Mouse (Mus musculus) liver, adult (tissue): ENCODE data around the gene Dpt.

Experiments
- GATA4 ChIP-seq: IDR thresholded peaks from 2 replicates; pipeline ENCODE4 v1.6.1; 2014; ENCODE audit warnings: mild to moderate bottlenecking, low read length; ENCODE audit not compliant: insufficient replicate concordance

Dpt gene

GRCm38 (mm10) chr1:164796471-164796870 is at the start of gene Dpt:
Dpt (plus strand) TSS chr1:164796644.
- no peak for TF ChIP-seq GATA4

DNA sequence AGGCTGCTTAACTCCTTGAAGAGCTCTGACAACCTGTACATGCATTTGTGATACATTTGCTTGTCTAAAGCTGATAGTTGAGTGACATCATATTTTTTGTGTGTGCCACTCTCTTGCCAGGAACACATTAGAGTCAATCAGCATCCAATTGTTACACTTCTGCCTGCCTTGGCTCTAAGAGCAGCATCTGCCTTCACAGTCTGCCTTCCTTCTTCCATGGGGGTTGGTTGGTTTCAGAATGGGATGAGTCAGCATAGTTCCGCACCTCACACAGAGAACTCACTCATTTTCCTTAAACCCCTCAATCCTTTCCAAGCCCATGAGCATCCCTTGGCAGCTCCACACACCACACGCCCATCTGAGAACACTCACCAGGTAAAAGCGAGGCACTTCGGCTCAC is 42.7 kb upstream of the Dpt start:
- no peak for TF ChIP-seq GATA4

DNA sequence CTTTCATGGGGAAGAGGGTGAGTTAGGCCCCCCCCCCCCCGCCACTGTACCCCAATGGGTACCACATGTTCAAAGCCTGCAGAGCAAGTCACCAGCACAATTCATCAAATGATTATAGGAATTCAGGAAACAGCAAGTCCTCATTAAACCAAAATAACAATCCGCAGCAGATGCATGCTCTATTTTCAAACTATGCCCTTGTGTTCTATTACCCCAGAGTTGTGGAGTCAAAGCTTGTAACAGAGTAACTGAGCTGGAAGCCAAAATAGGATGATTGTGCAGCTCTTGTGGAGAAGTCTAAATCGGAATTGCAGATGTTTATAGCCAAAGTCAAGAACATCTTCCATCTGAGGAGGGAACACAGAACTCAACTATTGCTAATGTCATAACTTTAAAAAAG is 40.8 kb upstream of the Dpt start:
- TF ChIP-seq GATA4: no peak

DNA sequence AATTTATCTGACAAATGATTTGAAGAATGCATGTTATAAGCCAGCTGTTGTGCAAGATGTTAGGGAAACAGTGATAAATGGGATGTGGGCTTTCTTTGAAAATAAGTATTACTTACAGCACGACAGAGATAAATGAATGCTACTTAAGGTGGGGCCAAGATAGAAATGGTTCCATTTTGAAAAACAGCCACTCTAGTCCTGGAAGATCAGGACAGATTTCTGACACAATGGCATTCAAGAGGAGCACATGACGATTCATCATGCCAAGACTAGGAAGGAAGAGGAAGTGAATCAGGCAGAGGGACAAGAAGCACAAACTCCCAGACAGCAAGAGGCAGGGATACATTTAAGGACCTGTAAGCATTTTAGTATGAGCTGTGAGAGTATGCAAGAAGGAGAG is 39.5 kb upstream of the Dpt start:
- TF ChIP-seq GATA4: no peak

DNA sequence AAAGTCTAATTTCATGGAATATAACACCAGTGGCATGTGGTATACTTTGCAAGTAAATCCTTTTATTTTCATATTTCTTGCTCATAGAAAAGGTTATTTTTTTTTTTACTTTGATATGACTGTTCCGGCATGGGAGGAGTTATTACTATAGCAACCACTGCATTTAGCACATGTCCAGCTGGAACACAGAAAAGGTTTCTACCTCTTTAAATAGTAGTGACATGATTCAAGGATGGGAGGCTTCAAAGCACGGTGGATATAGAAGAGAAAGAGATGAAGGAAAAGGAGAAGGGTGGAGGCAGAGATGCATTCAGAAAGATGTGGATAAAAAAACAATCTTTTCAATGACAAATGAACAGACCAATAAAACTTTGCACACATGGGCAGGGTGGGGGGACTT is 38.0 kb upstream of the Dpt start:
- no peak for TF ChIP-seq GATA4

DNA sequence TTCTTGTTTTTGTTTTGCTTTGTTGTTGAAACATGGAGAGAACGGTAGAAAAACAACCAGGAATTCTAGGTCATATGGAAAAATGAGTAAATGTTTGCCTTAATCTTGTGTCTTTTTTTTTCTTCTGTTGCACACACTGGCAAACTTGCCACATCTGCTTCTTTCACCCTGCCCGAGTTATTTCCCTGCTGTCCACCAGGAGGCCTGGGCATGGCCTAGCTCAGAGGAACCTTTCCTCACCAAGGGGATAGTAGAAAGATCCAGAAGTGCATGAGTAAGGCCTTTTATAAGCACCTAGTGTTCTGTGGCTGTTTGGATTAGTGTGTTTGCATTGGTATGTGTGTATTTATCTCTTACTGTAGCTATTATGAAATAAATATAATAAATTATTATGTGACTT is 34.2 kb upstream of the Dpt start:
- no peak for TF ChIP-seq GATA4

DNA sequence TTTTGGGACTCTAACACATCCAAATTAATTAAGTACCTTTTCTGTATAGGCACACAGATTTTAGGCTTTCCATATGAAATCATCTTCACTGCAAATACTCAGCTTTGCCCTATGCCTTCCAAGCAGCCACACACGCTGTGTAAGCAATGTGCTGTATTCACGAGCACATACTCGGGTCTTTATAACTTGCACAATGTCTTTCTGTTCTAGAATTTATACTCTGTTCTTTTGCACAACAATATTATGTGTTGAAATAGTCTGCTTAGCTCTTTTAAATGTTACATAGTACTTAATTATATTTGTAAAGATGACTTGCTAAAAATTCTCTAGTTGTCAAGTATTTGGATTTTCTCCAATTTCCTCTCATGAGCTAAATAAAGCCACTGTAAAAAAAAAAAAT is 29.8 kb upstream of the Dpt start:
- no peak for TF ChIP-seq GATA4

DNA sequence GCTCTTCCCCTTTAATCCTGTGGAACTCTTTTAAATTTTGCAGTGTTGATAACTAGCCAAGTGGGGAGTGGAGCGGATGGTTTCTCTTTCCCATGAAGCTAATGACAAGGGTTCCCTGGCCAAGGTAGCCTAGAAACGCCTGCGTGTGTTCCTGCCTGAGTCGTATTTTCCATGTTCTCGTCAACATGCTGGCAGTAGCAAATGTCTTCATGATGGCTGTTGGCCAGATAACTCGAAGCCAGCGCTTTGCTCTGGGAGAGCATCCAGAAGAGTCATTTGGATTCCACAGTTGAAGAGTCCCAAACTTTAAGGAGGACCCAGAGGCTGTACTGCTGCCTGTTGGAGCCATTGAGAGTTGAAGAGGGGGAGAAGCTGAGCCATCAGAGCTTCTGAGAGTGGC is 25.8 kb upstream of the Dpt start:
- no peak for TF ChIP-seq GATA4

DNA sequence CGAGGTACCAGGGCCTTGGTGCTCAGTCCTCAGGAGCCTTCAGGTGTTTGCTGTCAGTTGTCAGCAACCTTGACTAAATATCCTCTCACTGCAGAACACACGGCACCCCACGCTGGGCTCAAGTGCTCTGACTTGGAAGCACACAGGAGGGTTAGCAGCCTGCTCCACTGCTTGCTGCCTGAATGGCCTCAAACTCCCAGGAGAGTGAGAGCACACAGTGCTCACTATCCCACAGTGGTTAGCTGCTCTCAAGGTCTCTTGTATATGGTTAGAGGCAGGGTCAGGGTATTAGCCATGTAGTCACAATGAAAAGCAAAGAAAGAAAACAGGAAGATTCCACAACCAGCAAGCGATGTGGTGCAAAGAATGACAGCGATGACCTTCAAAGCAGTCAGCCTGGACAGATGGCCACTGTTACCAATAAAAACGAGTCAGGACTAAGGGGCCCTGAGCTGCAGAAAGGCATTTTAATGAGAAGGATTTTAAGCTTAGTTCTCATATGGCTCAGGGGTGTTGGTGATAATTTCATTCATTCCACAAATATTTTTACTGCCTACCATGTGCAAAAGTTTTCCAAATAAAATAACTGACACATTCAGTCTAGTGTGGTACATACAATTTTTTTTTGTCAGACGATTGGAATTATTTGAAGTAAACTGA is 15.5 kb upstream of the Dpt start:
- TF ChIP-seq GATA4: no peak

DNA sequence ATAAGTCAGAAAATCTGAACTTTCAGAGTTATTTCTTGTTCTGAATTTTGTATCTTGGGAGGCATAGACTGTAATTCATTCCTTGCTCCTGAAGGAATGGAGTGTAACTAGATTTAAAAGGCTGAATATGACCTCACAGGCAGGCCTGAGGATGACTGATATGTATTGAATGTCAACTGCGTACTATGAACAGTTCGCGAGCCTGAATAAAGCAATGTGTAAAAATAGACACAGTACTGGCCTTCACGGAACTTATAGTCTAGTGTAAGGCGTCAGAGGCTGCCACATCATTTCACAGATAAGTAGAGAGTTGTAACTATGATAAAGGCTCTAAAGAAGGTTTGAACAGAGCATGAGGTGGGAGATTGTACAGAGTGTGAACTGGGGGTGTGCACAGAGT is 10.3 kb upstream of the Dpt start:
- no peak for TF ChIP-seq GATA4

- TF ChIP-seq GATA4: no peak
Observed at GRCm38 (mm10) chr1:164787771-164788170, 8.7 kb upstream of the Dpt start.

- TF ChIP-seq GATA4: no peak
Observed at GRCm38 (mm10) chr1:164788292-164788691, 8.2 kb upstream of the Dpt start.

GRCm38 (mm10) chr1:164793049-164793448 is 3.4 kb upstream of the Dpt start:
- no peak for TF ChIP-seq GATA4

DNA sequence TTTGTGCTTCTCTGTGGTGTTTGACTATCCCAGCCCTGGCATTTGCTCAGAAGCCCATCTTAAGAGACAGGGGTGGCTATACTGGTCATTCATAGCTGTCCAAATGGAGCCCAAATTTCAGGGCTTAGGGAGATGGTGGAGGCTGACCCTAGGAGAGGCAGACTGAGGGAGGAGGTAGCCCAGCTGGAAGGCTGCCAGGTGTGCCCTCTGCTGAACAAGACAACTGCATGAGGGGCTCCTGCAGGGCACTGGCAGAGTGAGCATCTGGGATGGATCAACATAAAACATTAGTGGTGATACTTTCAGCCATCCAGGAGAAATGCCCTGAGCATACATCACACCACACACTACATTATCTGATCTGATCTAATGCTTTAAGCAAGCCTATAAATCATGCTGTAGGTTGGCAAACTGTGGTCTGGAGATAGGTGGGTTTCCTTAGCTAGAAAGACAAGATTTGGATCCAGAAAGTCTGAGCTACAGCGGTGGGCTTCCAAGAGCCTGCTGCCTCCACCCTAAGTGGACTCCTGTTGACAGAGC is 1.4 kb downstream of the Dpt start:
- no peak for TF ChIP-seq GATA4

GRCm38 (mm10) chr1:164798471-164798922 is 2.1 kb downstream of the Dpt start:
- TF ChIP-seq GATA4: no peak

- no peak for TF ChIP-seq GATA4
Observed at GRCm38 (mm10) chr1:164799161-164799560, 2.7 kb downstream of the Dpt start.

DNA sequence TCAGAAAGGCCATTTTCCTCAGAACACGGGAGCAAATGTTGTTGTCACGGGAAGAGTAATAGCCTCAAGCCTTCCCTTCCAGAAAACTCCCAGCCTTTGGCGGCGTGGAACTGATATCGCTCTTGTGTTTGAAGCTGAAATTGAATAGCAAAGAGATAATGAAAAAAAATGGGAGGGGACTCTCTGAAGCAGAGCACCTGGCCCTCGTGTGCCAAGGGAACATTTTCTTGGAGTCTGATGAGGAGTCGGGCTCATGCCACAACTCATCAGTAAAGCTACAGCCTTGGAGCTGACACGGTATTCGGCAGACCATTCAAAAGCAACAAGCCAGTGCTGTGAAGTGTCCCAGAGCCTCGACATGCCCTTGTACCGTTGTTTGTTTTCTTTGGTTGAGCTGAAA is 7.8 kb downstream of the Dpt start:
- TF ChIP-seq GATA4: no peak

DNA sequence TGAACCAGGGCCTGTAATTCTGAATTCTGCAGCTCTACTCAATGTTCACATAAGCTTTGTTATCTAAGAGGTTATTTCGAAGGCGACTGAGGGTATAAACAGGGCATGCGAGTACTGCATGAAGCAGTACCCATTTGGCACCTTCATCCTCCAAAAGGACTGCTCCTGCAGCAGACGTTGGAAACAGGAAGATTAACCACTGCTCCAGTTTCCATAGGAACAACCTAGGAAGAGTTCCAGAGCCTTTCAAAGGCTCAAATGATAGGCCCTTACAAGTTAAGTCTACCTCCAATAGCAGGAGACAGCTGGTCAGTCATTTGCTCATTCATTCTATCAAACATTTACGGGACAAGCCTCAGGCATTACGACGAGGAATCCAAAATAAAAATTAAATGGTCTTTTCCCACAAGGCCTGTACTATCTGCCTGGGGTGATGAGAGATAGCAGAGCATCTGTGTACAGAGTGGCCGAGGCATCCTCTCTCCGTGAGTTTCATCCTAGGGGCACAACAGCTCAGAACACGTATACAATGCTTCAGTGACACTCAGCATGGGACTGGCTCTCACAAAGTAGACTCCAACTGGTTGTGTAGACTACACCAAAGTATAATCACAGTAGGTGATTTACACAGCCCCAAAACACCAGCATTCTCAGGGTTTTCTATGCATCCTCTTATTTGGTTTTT is 8.4 kb downstream of the Dpt start:
- no peak for TF ChIP-seq GATA4
